Mouse (Mus musculus) gonadal fat pad, adult 2 months (tissue): ENCODE measurements around the gene Adh6a. TPM values are rescaled to one million over a fixed set of nuclear protein-coding genes. Genes with fewer than 3 reads are reported as not detected.

ENCODE experiments used
- DNase-seq: peaks from one replicate; pipeline ENCODE4 v3.0.0-alpha.2; 2012; ENCODE audit warnings: low read depth
- polyA plus RNA-seq: library from polyadenylated mRNA; depleted of rRNA; stranded (reverse); fragments of >200 nt; gene quantifications from 2 replicates; pipeline ENCODE4 v1.2.3, GENCODE M21; 2012; rRNA removed

Adh6a gene
- 0.26 TPM in 1 of 2 replicates, not detected in the other for polyA plus RNA-seq

DNA sequence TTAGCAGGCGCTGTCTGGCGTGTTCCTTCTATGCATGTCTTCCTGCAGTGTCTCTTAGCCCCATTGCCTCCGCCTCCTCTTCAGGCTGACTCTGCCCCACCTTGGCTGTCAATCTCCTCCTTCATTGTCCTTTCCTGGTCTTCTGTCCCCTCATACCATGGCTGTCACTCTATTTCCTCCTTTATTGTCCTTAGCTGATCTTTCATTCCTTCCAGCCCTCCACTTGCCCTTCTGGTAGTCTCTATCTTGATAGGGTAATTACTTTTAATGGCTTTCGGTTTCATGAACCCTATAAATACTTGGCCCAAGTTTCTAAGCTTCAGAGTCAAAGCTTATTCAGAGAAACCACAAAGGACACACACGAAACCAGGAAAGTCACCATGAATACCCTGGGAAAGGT lies at the start of gene Adh6a:
Gene Adh6a (plus strand): TSS at position 322 of the 400 bp plus-strand sequence.
- no peak for DNase-seq

DNA sequence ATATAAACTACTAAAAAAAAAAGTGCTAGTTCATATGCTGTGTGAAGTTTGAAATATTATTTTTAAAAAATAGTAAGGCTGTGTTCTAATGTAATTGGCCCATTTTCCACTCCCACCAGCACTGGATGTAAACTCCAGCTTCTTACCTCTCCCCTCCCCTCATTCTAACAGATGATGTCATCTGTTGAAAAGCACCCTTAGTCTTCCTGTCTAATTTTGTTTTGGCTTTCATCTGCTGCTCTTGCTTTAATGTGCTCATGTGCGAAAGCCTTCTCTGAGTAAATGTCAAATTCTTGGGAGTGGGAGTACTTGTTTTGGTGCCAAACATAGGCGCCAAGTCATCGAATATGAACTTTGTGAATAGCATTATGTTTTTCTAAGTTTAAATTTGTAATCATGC lies 48.4 kb upstream of the Adh6a start:
- no peak for DNase-seq

DNA sequence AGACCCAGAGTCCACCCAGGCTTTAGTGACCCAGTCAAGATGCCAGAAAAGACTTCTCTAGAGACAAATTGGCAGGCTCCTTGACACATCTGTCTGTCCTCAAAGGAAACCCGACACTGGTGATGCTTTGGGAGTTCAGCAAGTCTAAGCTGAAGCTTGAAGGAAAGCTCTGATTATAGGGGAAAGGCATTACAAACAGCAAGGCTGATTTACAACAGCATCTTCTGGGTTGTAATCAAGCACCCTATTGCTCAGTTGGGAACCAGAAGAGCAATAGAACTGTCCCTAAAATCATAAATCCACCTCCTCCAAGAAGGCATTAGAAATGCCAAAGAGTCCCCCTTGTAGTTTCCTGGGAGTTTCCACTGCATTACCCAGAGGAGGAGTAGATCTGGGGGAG lies 42.6 kb upstream of the Adh6a start:
- no peak for DNase-seq

DNA sequence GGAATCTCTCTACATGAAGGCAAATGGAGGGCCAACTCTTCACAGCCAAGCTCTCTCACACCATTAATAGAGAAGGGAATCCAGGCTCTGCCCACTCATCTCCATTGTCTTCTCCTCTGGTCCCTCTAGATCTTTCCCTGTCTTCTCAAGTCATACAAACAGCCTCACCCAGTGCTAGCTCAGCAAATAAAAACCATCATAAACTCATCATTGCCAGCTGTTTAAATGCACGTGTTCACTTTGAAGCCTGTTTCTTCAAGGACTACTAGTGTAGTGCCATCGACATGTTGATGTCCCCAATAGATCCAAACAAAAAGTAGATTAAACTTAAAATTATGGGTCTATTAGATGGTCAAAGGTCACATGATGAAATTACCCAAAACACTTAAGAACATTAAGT lies 41.8 kb upstream of the Adh6a start:
- no peak for DNase-seq

DNA sequence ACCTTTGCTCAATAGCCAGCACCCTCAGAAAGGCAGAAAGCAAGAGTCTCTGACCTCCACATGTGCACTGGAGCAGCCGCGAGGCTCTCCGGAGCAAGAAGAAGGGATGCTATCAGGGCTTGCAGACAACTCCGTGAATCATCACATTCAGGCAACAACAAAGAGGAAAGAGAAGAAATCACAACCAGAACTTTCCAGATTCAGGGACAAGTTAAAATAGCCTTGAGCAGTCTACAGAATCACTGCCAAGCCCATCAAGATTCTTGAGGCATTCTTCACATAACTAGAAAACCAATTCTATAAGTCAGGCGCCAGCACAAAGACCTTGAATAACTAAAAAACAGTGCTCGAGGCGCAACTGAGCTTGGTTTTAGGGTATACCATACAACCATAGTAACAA lies 40.0 kb upstream of the Adh6a start:
- no peak for DNase-seq

DNA sequence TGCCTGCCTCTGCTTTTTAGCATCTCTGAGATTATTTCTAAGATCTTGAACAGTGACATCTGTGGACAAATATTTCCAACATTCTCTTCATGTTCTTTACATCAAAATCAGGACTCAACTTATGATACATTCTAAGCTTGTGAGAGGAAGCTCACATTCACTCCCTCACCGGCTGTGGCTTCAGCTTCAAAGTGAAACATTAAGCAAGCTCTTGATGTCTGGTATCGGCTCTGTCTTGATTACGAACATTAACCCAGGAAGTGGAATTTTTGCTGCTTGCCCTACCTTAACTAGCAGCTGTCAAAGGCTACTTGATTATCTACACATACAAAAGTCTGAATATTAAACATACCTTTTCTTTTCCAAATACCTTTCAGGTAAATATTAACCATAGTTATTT lies 38.0 kb upstream of the Adh6a start:
- DNase-seq, result no peak

DNA sequence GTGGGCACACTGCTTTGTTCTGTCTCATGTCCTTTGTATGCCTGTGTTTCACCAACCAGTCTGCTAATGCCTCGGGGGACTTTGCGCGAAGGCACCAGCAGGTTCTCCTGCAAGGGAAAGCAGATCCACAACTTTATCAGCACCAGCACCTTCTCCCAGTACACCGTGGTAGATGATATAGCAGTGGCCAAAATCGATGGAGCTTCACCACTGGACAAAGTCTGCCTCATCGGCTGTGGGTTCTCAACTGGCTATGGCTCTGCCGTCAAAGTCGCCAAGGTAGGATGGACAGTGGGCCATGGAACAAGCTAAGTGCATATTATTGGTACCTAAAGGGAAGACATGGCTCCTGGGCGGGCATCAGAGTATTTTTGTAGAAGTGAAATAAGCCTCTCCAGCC lies 30.5 kb upstream of the Adh6a start:
- no peak for DNase-seq

DNA sequence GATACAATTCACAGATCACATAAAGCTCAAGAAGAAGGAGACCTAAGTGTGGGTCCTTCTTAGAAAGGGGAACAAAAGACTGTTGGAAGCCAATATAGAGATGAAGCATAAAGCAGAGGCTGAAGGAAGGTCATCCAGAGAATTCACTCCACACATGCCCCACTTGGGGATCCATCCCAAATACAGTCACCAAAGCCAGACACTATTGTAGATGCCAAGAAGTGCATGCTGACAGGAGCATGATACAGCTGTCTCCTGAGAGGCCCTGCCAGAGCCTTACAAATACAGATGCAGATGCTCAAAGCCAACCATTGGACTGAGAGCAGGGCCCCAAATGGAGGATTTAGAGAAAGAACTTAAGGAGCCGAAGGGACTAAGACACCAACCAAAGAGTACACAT lies 29.3 kb upstream of the Adh6a start:
- DNase-seq, result no peak

DNA sequence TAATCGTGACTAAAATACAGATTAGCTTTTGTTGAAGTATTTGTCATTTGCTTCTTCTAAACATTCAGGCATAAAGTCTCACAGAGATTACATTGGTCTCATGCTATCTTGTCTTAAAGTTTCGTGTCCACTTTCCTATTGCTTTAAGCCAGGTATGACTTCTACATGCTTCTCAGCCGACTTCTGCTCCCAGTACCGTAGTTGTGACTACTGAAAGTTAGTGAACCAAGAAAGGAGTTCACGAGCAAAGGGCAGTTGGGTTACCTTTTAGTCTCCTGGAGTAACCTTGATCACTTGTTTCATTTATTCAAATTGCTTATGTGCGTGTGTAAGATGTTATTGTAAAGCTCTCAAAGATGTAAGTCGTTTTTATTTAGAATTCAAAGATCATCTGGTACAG lies 27.1 kb upstream of the Adh6a start:
- DNase-seq, result no peak

DNA sequence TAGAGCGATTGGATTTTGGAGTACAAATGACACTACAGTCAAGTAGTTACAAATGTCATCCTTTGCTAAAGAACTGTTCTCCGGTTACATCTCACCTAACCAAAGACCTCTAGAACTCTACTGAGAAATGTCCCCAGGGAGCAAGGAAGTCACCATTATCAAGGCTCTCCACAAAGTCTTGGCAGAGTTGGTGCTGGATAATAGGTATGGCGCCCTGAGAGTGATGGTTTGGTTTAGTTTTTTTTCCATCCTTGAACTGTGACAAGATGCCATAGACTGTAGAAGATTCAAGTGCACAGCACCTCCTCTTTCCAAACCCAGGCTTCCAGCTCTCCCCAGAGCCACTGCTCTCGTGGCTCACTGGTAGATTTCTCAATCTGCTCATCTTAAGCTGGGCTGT lies 25.4 kb upstream of the Adh6a start:
- no peak for DNase-seq

DNA sequence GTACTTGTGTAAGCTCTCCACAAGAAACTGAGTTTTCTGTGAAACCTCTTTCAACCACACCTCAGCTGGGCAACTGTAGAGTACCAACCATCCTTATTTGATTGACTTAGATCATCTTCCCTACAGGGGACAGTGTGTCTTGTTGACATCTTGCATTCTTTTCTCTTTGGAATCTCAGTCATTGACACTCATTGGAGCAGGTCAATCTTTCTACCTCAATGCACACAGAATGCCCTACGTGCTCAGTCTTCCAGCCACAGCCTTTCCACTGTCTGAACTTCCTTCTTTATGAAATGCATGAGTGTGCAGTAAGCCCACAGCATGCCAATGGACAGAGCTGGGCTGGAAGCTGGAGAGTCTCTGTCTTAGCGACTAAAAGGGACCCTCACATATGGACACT lies 22.4 kb upstream of the Adh6a start:
- DNase-seq, result no peak

DNA sequence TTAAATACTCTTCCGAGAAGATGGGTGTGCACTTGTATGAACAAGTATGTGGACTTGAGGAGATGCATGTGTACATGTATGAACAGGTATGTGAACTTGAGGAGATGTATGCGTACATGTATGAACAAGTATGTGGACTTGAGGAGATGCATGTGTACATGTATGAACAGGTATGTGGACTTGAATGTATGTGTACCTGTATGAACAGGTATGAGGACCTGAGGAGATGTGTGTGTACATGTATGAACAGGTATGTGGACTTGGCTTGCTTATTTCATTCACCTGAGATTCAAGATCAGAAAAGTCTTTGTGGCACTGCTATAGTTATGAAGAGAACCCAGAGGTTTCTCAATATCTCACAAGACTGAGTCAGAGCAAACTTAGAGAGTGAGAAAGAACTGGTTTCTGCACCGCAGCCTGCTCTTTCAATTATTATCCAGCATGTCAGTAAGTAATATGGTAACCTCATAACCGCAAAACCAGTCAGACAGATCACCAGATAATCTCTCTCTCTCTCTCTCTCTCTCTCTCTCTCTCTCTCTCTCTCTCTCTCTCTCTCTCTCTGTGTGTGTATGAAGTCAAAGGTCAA lies 21.5 kb upstream of the Adh6a start:
- no peak for DNase-seq

DNA sequence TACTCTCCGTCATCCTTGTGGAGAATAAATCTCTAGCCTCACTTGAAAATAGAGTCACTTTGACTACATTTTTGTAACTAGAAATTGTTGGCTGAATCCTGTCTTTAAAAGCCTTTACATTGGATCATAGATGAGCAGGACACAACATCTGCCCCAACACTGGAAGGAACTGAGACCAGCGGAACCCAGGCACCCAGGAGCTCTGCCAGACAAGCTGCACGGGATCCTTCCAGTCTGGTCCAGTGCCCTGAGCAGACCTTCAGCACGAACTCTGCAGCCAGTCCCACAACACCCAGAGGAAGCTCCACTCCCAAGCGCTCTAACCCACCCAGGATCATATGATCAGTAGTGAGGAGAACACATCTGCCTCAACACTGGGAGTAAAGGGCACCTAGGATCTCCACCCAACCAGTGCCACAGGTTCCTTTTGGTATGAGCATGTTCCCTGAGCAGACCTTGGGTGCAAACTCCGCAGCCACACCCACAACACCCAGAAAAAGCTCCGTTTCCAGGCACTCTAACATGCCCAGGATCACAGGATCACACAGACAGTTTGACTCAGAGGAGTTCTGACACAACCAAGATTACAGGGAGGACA lies 19.7 kb upstream of the Adh6a start:
- no peak for DNase-seq

DNA sequence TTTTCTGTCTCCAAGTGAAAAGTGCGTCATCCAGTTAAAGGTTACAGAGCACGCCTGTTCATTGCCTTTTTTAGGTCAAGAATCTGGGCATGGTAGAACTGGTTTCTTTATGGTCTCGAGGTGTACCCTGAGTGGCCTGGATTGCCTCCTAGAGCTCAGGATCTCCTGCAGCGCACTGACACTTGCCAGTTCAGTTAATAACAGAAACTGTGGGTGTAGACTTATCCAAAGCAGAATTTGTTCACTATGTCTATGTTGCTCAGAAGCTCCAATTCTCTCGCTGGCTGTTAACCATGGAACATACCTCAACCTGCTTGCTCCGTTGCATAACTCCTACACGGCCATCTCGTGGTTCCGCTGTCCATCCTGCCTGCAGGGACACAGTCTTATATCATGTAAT lies 13.0 kb upstream of the Adh6a start:
- peak; percentile 94 for DNase-seq

DNA sequence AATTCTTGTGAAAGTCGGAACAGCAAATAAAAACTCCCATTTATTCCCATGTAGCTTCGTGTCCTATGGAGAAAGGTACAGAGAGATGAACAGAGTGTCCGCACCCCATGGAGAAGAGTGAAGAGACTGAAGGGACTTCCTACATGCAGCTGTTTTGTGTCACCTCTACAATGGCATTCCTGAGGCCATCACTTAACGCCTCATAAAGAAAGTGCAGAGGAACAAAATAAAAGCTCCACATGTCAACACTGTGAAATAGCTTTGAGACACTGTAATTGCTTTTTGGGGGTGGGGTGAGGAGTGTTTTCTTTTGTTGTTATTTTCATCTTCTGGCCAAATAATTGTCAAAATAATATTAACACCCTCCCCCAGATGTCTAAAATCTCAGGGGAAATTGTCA lies 10.4 kb upstream of the Adh6a start:
- no peak for DNase-seq

DNA sequence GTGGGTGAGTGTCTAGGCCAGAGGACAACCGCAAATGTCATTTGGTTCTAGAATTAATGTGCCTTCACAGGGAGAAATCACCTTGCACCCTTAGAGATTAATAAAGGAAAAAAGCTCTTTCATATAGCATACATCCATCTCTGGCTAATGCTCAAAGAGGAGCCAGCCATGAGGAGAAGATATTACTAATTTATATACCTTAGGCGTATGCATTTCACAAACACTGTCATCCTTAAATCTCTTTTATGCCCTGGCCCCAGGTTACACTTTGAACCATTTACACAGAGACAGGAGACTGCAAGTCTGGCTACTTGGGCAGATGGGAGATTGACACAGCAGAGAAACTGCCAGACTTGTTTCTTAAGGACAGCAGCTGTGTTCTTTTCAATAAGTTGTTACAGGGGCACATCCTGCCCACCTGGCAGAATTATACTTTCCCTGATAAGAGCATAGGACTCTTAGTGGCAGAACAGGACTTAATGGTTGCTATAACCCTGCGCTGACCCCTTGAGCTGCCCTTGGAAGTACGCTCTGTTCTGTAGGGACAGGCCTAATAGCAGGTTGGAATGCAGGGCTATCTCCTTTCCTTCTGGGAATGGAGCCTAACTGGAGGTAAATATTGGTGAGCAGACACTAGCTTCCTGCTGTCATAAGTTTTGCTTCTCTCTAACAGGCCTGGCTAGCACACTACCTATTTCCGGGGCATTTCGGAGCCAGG lies 9.2 kb upstream of the Adh6a start:
- peak; percentile 97 for DNase-seq

DNA sequence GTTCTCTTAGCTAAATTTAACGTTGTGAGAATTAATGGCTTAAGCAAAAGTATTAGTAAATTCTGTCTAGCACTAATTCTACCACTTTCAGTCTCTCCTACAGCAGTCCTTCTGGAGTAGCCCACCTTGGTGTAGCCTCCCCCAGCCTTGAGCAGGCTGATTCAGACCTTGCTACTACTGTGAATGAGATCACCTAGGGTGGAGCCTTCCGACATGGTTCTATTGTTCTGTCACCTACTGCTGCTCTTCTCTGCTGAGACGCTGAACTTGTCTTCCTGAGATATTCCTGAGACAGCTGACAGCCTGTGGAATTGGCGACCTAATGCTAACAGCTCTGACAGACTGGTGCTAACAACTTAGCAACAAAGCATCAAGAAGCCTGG lies 8.6 kb upstream of the Adh6a start:
- no peak for DNase-seq

DNA sequence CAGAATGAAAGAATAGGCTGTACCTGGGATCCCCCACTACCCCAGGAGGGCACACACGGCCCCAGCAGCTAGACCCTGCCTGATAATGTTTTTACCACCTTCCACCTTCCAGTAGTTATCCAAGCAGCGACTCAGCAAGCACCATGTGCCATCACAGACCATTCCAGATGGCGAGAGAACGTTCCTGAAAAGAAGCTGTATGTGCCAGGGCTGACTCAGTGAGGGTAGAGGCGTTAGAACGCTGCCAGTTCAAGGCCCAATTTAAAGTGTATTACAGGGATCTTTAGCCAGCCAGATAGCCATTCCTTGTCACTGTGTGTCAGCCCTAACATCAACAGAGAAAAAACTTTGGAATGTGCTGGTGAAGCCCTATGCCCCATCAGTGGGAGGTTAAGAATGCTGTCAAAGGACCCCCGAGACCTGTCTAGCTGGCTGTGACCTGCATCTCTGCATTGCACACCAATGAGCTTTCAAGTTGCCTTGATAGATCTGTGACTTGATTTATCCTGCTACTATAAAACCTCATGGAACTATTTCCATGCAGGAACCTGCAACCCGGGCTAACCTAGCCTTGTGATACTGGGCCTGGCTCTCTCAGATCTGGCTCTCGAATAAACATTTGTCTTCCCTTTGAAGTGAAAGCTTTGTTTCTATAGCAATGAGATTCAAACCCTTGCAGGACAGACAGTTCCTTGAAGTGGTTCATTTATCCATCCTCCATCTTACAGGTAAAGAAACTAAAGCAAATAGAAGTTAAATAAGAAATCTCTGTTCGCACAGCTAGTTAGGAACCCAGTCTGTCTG lies 7.4 kb upstream of the Adh6a start:
- no peak for DNase-seq

DNA sequence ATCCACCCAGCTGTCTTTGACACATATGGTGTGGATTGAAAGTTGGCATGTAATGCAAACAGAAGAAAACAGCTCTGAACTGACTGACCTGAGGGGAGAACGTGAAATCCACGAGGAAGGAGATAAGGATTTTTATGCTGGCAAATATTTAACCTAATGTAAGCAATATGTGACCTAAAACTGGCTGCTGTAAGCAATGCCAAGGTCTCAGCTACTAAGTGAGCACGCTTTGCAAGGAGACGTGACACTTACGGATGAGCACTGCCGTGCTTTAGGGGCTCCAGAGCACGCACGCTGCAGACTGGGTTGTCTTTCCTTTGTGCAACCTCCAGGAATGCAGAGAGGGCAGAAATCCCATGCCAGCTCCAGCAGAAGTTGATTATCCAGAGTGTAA lies 6.8 kb upstream of the Adh6a start:
- no peak for DNase-seq

DNA sequence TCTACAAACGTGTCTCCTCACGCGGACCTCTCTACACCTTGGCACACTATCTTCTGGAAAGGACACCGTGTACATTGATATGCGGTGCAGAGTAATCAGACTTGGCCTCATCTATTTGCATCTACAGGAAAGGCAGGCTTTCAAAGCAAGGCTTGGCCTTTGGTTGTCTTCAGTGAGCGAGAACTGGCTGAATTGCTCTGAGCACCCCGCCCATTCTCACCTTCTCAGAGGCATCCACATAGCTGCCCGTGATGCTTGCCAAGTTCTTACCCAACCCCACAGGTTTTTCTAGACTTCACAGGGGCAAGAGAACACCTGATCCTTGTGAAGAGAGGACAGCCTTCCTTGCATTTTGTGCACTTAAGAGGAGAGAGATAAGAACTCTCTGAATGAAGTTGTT lies 3.2 kb upstream of the Adh6a start:
- peak; percentile 96 for DNase-seq

DNA sequence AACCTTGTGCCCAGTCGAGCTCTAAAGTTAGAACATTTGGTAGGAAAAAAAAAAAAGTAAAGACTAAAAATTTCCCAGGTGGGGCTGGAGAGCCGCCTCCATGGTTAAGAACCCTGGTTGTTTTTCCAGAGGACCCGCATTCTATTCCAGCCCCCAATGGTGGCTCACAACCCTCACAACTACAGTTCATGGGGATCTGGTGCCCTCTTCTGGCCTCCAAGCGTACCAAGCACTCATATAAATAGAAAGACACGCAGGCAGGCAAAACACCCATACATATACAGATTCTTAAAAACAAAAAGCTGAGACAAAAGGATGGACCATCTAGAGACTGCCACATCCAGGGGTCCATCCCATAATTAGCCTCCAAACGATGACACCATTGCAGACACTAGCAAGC lies 2.1 kb upstream of the Adh6a start:
- no peak for DNase-seq

DNA sequence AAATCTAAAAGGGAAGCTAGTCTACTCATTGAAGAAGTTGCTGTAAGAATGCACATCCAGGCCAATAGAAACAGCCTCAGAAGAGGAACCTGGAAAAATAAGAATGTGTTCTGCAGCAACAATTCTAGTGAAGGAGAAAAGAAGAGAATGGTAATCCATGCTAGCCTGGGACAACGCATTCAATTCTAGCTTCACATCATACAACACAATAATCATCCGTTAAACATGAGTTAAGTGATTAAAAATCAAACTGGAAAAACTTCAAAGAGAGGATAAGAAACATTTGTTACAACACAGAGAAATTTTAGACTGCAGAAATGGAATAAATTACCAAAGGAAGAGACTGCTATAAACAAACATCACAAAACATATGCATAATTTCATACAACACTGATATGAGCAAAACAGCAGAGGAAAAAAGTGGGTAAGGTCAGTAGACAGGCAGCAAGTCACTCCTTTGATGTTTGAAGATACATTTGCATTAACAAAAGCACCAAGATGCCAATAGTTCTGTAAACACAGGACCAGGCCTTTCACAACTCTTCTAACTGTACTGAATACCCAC lies 3.9 kb downstream of the Adh6a start:
- no peak for DNase-seq
